Mouse (Mus musculus): ENCODE results near the gene Alyref2.

DNA sequence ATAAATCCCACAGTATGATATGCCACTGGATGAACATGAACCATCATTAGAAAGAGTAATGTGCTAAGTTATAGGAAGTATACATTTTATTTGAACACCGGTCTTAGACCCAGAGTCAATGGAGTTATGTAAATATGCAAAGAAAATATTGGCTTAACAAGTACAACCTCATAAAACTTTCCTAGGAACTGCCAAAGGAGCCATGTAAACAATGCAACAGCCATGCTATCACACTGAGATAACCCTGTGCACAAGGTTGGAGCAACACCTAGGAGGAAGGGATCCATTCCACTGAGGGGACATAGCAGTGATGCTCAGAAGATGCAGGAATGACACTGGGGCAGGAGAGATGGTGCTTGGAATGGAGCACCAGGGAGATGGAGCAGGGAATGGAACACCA is 10.5 kb downstream of the Alyref2 start:
- no peak for TF ChIP-seq CTCF (IDR thresholded peaks at IDR 0.05; ENCODE audit: low read depth)
- TF ChIP-seq EP300 (IDR thresholded peaks at IDR 0.05; ENCODE audit: low read depth): no peak

Data from liver, postnatal 0 days (tissue).